Mouse (Mus musculus) intestine, embryonic 15.5 days (tissue): ENCODE results near the gene Cd200r1. TPM values are rescaled to one million over a fixed set of nuclear protein-coding genes. Genes with fewer than 3 reads are reported as not detected.
"Not testable (repeated sequence)": the region's sequence is repeated elsewhere in the genome, so short reads cannot be mapped to it uniquely, and the experiment has no call there.

Experiments used
- ATAC-seq: fragments of 200-750 bp; cut with Nextera tagmentation; 2 replicates; pipeline ENCODE4 v1.8.0; 2017; ENCODE audit warnings: moderate TSS enrichment, moderate library complexity
- H3K27ac ChIP-seq: fragments of 300-500 bp; sonication (generic); 2 replicates; pipeline ENCODE4 v1.5.1; 2015; ENCODE audit warnings: mild to moderate bottlenecking, inconsistent platforms
- H3K27me3 ChIP-seq: fragments of 300-500 bp; sonication (generic); replicated peaks from 2 replicates; pipeline ENCODE4 v1.6.1; 2015; ENCODE audit warnings: inconsistent platforms
- H3K36me3 ChIP-seq: fragments of 300-500 bp; sonication (generic); 2 replicates; pipeline ENCODE4 v1.6.1; 2015; ENCODE audit warnings: inconsistent platforms
- H3K4me1 ChIP-seq: fragments of 300-500 bp; sonication (generic); replicated peaks from 2 replicates; pipeline ENCODE4 v1.6.1; 2015; ENCODE audit warnings: inconsistent platforms
- H3K4me2 ChIP-seq: fragments of 300-500 bp; sonication (generic); replicated peaks from 2 replicates; pipeline ENCODE4 v1.6.1; 2015; ENCODE audit warnings: mild to moderate bottlenecking, inconsistent platforms
- H3K4me3 ChIP-seq: fragments of 300-500 bp; sonication (generic); replicated peaks from 2 replicates; pipeline ENCODE4 v1.5.1; 2015; ENCODE audit warnings: inconsistent platforms
- H3K9ac ChIP-seq: fragments of 300-500 bp; sonication (generic); 2 replicates; pipeline ENCODE4 v1.6.1; 2015; ENCODE audit warnings: inconsistent platforms
- H3K9me3 ChIP-seq: fragments of 300-500 bp; sonication (generic); 2 replicates; pipeline ENCODE4 v1.6.1; 2016; ENCODE audit warnings: inconsistent platforms
- WGBS: fragments of 180-500 bp; shearing (Covaris S2); methylation state at CpG from one replicate; pipeline ENCODE4 v1.1.7; 2015; 5-methylcytosine and 5-hydroxymethylcytosine counted together
- polyA plus RNA-seq: library from polyadenylated mRNA; unstranded; fragments of >200 nt; fragmentation: Nextera tagmentation; extraction: Ambion mirVana; gene quantifications from 2 replicates; pipeline ENCODE4 v1.2.1, GENCODE M21; 2015

Cd200r1 gene
- polyA plus RNA-seq, 1 experiment from 2014 or later = 1.1 TPM

DNA sequence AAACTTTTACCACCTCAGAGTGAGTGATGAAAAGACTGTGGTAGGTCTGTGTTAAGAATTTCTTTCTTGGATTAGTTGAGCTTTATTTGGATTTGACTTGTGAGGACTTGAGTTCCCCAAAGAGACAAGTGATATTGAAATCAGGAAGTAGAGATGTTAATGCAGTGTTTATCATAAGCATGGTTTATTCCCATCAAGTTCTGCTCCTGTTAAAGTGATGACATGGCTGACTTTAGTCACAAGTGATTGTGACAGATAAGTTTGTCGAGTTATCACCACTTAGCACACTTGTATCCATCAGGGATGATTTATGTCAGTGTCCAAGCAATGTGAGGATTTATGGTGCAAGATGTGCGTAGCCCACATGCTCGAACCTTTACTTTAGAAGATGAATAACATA is 66.8 kb downstream of the Cd200r1 start:
- Histone ChIP-seq H3K9ac (no peak overlapping the region), H3K4me3 (no peak overlapping the region), H3K4me1 (no peaks in the 10 kb centered on the region), H3K4me2 (no peak overlapping the region), H3K27ac (no peak overlapping the region), H3K36me3 (no peaks in the 10 kb centered on the region), H3K9me3 (no peaks in the 10 kb centered on the region), H3K27me3 (no peaks in the 10 kb centered on the region)
- no peak for ATAC-seq
- WGBS = 52% methylated on average over 3 of the region's 3 CpGs

DNA sequence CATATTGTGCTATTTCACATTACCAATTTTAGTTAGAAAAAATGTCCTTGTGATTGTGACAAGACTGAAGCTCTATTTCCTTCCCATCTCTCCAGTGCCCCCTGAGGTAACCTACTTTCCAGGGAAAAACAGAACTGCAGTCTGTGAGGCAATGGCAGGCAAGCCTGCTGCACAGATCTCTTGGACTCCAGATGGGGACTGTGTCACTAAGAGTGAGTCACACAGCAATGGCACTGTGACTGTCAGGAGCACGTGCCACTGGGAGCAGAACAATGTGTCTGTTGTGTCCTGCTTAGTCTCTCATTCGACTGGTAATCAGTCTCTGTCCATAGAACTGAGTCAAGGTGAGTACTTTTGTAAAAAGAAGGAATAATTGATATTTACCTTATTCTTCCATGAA is 67.7 kb downstream of the Cd200r1 start:
- H3K36me3 ChIP-seq, H3K27me3 ChIP-seq, H3K4me1 ChIP-seq, H3K4me2 ChIP-seq, ATAC-seq, H3K9ac ChIP-seq, H3K4me3 ChIP-seq, H3K9me3 ChIP-seq, H3K27ac ChIP-seq: not testable (repeated sequence)
- 31% methylated on average over 2 of the region's 2 CpGs for WGBS

Other genes starting within 250 kb of the Cd200r1 start
- 9.8 and 10.3 TPM in 2 replicates for gene Boc, start 206.8 kb upstream of the Cd200r1 start, polyA plus RNA-seq
- gene Nepro, start 41.4 kb upstream of the Cd200r1 start, polyA plus RNA-seq = 7.6 and 8.2 TPM in 2 replicates
- 30.0 and 35.0 TPM in 2 replicates for gene Gtpbp8, start 19.4 kb upstream of the Cd200r1 start, polyA plus RNA-seq
- gene Cd200r4, start 46.0 kb downstream of the Cd200r1 start, polyA plus RNA-seq = 0.25 and 0.28 TPM in 2 replicates
- gene Cd200r2, start 101.4 kb downstream of the Cd200r1 start, polyA plus RNA-seq = 0.21 and 0.46 TPM in 2 replicates
- 0.45 and 0.75 TPM in 2 replicates for gene Cd200r3, start 177.9 kb downstream of the Cd200r1 start, polyA plus RNA-seq